Mouse (Mus musculus): Measurements from ENCODE around the gene Stx1b. TPM values are rescaled to one million over a fixed set of nuclear protein-coding genes. Genes with fewer than 3 reads are reported as not detected.

The Stx1b gene
- total and polyA plus RNA-seq, 2 experiments from 2014 or later, result 83.6 to 83.9 TPM

DNA sequence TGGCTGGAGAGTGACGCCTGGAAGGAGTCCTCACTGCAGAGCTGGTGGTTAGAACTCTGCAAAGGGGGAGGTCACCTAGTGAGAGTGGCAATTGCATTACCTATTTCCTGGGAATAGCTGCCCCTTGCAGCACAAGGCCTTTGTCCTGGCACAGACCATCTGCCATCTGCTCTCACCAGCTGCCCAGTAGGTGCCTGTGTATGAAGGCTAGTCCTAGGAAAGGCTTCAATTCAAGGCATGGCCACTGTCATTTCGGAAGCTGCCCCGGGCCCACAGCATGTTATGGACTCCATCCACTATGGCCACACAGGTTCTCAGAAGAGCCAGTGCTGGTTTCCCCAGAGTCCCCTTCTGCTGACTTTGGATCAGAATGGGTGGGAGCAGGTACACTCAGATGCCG lies 25.8 kb downstream of the Stx1b start:
- Histone ChIP-seq H3K36me3 (ENCODE audit: insufficient read depth, low read length) (peaks cover 68% of the 10 kb centered on the region), H3K4me3 (ENCODE audit: low read depth, low read length) (no peak overlapping the region), H3K9me3 (ENCODE audit: low read length) (no peaks in the 10 kb centered on the region), H3K9ac (replicated peaks; ENCODE audit: low read length, poor library complexity, severe bottlenecking) (no peak overlapping the region), H3K4me1 (ENCODE audit: insufficient read depth, low read length) (no peaks in the 10 kb centered on the region), H3K27ac (ENCODE audit: low read depth, low read length) (no peak overlapping the region), H3K27me3 (ENCODE audit: insufficient read depth, low read length) (no peaks in the 10 kb centered on the region), H3K4me2 (ENCODE audit: low read depth, low read length, poor library complexity, severe bottlenecking) (no peak overlapping the region)
- peak; percentile 27 for DNase-seq (ENCODE audit: low spot score)
- no peak for ATAC-seq (ENCODE audit: low FRiP score)
- 89% methylated on average over 4 of the region's 4 CpGs for WGBS
- TF ChIP-seq CTCF (IDR thresholded peaks at IDR 0.05), result no peak

DNA sequence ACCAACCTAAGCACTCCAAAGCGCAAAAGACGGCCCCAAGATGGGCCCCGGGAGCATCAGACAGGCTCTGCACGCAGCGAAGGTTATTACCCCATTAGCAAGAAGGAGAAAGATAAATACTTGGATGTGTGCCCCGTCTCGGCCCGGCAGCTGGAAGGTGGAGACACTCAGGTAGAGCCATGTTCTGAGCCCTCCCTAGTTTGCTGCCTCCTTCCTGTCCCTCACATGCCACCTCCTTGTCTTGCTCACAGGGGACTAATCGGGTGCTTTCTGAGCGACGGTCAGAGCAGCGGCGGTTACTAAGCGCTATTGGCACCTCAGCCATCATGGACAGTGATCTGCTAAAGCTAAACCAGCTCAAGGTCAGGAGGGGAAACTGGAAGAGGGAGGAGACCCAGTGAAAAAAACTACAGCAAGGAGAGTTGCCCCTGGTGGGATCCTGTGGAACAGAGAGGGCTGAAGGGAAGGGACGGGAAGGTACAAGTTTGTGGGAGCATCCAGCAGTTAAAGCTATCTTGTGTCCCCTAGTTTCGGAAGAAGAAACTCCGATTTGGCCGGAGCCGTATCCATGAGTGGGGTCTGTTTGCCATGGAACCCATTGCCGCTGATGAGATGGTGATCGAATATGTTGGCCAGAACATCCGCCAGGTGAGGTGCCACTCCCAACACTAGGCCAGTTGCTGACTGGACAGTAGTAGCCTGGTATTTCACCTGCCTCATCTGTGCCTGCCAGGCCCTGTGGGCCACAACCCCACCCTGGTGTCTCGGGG lies 27.1 kb downstream of the Stx1b start:
- 96% methylated on average over 23 of the region's 23 CpGs for WGBS
- Histone ChIP-seq H3K4me1 (ENCODE audit: insufficient read depth, low read length) (no peaks in the 10 kb centered on the region), H3K4me2 (ENCODE audit: low read depth, low read length, poor library complexity, severe bottlenecking) (no peak overlapping the region), H3K9ac (replicated peaks; ENCODE audit: low read length, poor library complexity, severe bottlenecking) (no peak overlapping the region), H3K36me3 (ENCODE audit: insufficient read depth, low read length) (peaks cover 69% of the 10 kb centered on the region), H3K4me3 (ENCODE audit: low read depth, low read length) (no peak overlapping the region), H3K27ac (ENCODE audit: low read depth, low read length) (no peak overlapping the region), H3K9me3 (ENCODE audit: low read length) (no peaks in the 10 kb centered on the region), H3K27me3 (ENCODE audit: insufficient read depth, low read length) (no peaks in the 10 kb centered on the region)
- ATAC-seq (ENCODE audit: low FRiP score) (no peak), DNase-seq (ENCODE audit: low spot score) (no peak)
- TF ChIP-seq CTCF (IDR thresholded peaks at IDR 0.05), result no peak

DNA sequence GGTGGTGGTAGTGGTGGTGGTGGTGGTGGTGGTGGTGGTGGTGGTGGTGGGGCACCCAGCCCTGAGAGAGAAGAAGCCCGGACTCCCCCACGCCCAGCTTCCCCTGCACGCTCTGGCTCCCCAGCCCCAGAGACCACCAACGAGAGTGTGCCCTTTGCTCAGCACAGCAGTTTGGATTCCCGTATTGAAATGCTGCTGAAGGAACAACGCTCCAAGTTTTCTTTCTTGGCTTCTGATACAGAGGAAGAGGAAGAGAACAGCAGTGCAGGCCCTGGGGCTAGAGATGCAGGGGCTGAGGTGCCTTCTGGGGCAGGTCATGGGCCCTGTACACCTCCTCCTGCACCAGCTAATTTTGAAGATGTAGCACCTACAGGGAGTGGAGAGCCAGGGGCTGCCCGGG lies 39.0 kb downstream of the Stx1b start, which contains the start of gene Gm49388:
Gene Gm49388, plus strand, starts transcription at position 301 of the 400 bp plus-strand sequence.
- ATAC-seq (ENCODE audit: low FRiP score) (no peak), DNase-seq (ENCODE audit: low spot score) (no peak)
- H3K27ac ChIP-seq (ENCODE audit: low read depth, low read length), result no peak within 1 kb of the TSS
- no peak within 1 kb of the TSS for H3K4me2 ChIP-seq (ENCODE audit: low read depth, low read length, poor library complexity, severe bottlenecking)
- H3K4me3 ChIP-seq (ENCODE audit: low read depth, low read length), result no peak within 1 kb of the TSS
- no peaks in the 10 kb centered on the region for H3K27me3 ChIP-seq (ENCODE audit: insufficient read depth, low read length)
- no peak within 1 kb of the TSS for H3K9ac ChIP-seq (replicated peaks; ENCODE audit: low read length, poor library complexity, severe bottlenecking)
- no peaks in the 10 kb centered on the region for H3K4me1 ChIP-seq (ENCODE audit: insufficient read depth, low read length)
- no peaks in the 10 kb centered on the region for H3K9me3 ChIP-seq (ENCODE audit: low read length)
- no peak for TF ChIP-seq CTCF (IDR thresholded peaks at IDR 0.05)
- H3K36me3 ChIP-seq (ENCODE audit: insufficient read depth, low read length), result peaks cover 83% of the 10 kb centered on the region
- WGBS, result 94% methylated on average over 7 of the region's 7 CpGs

DNA sequence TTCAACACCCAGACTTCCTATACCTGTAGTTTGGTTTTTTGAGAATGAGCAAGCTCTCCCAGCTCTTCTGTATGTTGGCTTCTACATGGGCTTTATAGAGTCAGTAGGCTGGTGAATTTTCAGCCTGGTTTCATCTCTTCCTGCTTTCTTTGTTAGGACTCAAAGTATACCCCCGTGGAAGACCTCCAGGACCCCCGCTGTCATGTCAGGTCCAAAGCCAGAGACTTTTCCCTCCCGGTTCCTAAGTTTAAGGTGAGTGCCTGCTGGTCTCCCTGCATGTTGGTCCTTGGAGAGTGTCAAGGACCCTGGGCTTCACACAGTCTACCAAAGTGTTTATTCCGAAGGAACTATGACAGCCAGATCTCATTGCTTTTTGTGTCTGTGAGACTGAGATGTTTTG lies 46.0 kb downstream of the Stx1b start:
- ATAC-seq (ENCODE audit: low FRiP score) (no peak), DNase-seq (ENCODE audit: low spot score) (no peak)
- peak overlapping the region; percentile 78 for H3K4me3 ChIP-seq (ENCODE audit: low read depth, low read length)
- no peak for TF ChIP-seq CTCF (IDR thresholded peaks at IDR 0.05)
- no peaks in the 10 kb centered on the region for H3K9me3 ChIP-seq (ENCODE audit: low read length)
- no peaks in the 10 kb centered on the region for H3K4me1 ChIP-seq (ENCODE audit: insufficient read depth, low read length)
- peaks cover 24% of the 10 kb centered on the region for H3K36me3 ChIP-seq (ENCODE audit: insufficient read depth, low read length)
- no peaks in the 10 kb centered on the region for H3K27me3 ChIP-seq (ENCODE audit: insufficient read depth, low read length)
- peak overlapping the region; percentile 90 for H3K9ac ChIP-seq (replicated peaks; ENCODE audit: low read length, poor library complexity, severe bottlenecking)
- peak overlapping the region; percentile 99; the same call in 1 of the 2 replicates for H3K27ac ChIP-seq (ENCODE audit: low read depth, low read length)
- peak overlapping the region; percentile 89 for H3K4me2 ChIP-seq (ENCODE audit: low read depth, low read length, poor library complexity, severe bottlenecking)
- WGBS, result 75% methylated on average over 4 of the region's 4 CpGs

DNA sequence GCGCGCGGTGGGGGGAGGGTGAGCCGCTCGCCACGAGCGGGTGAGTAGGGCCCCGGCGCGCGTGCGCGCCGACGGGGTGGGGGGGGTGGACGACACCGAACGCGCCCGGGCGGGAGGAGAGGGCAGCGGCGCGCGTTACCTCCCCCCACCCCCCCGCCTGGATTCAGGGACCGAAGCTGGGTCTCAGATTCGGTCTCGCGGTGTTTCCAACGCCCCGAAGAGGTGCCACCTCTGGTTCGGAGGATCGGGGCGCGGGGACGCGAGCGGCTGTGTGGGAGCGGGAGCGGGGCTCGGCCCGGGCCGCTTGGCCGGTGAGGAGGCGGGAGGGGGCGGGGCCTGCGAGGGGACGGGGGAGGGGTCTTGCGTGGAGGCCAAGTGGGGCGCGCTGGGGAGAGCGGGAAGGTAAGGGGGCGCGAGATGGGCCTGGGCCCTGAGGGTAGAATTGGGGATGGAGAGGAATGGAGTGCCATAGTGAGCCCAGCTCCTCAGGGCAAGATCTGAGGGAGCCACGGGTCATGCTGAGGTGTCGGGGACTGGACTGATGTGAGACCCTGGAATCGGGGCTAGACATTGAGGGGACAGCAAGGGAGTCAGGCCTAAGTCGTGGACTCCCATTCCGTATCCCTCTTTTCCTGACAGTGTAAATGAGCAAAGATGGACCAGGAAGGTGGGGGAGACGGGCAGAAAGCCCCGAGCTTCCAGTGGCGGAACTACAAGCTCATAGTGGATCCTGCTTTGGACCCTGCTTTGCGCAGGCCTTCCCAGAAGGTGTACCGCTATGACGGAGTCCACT lies 46.7 kb downstream of the Stx1b start:
- 4% methylated on average over 34 of the region's 66 CpGs for WGBS
- no peaks in the 10 kb centered on the region for H3K4me1 ChIP-seq (ENCODE audit: insufficient read depth, low read length)
- peak overlapping the region; percentile 99 for H3K27ac ChIP-seq (ENCODE audit: low read depth, low read length)
- peak overlapping the region; percentile 78 for H3K4me3 ChIP-seq (ENCODE audit: low read depth, low read length)
- DNase-seq (ENCODE audit: low spot score), result peak; percentile 62
- no peak for TF ChIP-seq CTCF (IDR thresholded peaks at IDR 0.05)
- peak; percentile 45 for ATAC-seq (ENCODE audit: low FRiP score)
- no peaks in the 10 kb centered on the region for H3K9me3 ChIP-seq (ENCODE audit: low read length)
- H3K36me3 ChIP-seq (ENCODE audit: insufficient read depth, low read length), result peaks cover 23% of the 10 kb centered on the region
- peak overlapping the region; percentile 89 for H3K4me2 ChIP-seq (ENCODE audit: low read depth, low read length, poor library complexity, severe bottlenecking)
- no peaks in the 10 kb centered on the region for H3K27me3 ChIP-seq (ENCODE audit: insufficient read depth, low read length)
- peak overlapping the region; percentile 90 for H3K9ac ChIP-seq (replicated peaks; ENCODE audit: low read length, poor library complexity, severe bottlenecking)
